Mouse (Mus musculus) cortical plate, adult 2 months (tissue): Measurements from ENCODE around the gene Dffa. TPM values are rescaled to one million over a fixed set of nuclear protein-coding genes. Genes with fewer than 3 reads are reported as not detected.
A peak's percentile ranks its signal among the peaks of the same experiment; 100 is the strongest.

ENCODE experiments used
- H3K27ac ChIP-seq: fragments of 200-500 bp; 2 replicates; pipeline ENCODE4 v1.5.1; 2012; ENCODE audit warnings: low read length, control low read depth, inconsistent platforms; ENCODE audit not compliant: insufficient read depth
- H3K4me1 ChIP-seq: fragments of 200-500 bp; 2 replicates; pipeline ENCODE4 v1.6.1; 2011; ENCODE audit warnings: low read length; ENCODE audit not compliant: control insufficient read depth, insufficient read depth
- H3K4me3 ChIP-seq: fragments of 200-500 bp; 2 replicates; pipeline ENCODE4 v1.5.1; 2011; ENCODE audit warnings: mild to moderate bottlenecking, low read length, control low read depth; ENCODE audit not compliant: insufficient read depth
- CTCF ChIP-seq: fragments of 200-500 bp; IDR thresholded peaks from 2 replicates; pipeline ENCODE4 v1.5.1; 2011; ENCODE audit warnings: mild to moderate bottlenecking, control low read depth, low read length; ENCODE audit not compliant: insufficient read depth; ENCODE audit errors: extremely low read depth
- POLR2A ChIP-seq: fragments of 200-500 bp; IDR thresholded peaks from 2 replicates; pipeline ENCODE4 v1.6.1; 2011; ENCODE audit warnings: mild to moderate bottlenecking, low read length, control low read depth; ENCODE audit not compliant: insufficient read depth; ENCODE audit errors: extremely low read depth
- polyA plus RNA-seq: library from polyadenylated mRNA; depleted of rRNA; stranded (reverse); fragments of >200 nt; gene quantifications from 2 replicates; pipeline ENCODE4 v1.2.3, GENCODE M21; 2012

The Dffa gene
- polyA plus RNA-seq, 1 experiment = 52.8 TPM

DNA sequence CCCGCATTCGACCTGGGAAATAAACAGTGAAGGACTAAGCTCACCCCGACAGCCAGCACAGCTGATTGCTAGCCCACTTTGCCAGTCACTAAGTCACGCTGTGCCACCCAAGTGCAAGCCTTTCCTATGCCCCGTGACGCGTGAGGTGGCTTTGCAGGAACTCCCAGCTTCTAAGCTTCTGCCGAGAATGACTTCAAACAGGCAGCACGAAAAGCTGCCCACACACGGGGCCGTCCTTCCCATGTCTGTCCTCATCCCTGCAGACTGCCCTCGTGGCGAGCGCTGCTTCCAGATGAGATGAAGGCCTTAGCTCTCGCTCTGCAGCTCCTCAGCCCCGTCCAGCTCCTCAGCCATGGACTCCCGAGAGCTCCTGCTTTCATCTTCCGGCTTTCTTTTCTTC, 24.5 kb downstream of the Dffa start:
- TF ChIP-seq POLR2A = no peak
- no peak for TF ChIP-seq CTCF
- no peak overlapping the region for H3K27ac ChIP-seq
- no peak overlapping the region for H3K4me3 ChIP-seq
- H3K4me1 ChIP-seq = peaks cover 2% of the 10 kb centered on the region

DNA sequence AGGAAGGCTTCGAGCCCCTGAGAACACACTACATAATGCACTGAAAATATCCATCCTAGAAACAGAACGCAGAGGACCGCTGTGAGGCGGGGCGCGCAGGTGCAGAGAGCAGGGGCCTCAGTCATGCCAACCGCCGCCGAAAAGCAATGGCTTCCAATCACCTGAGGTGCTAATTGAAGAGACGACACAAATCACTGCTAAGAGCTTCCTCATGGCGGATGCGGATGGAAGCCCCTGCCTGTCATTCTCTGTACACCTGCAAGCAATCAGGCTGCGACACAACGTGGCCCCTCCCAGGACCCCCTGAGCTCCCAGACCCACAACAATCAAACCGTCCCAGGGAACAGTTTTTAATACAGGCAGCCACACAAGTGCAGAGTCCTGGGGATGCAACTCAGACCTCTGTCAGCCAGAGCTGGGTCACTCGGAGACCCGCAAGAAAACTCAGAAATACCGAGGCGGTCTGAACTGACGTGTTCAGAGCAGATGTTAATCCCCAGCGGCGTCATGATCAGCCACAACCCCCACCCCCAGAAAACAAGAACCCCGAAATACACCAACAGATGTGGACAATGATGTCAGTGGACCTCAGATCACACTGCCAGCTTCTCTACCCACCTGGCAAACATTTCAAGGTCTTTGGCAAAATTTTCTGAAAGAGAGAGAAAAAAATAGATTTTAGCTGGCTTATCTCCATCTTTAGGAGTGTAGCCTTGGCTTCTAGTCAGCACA, 27.2 kb downstream of the Dffa start:
- TF ChIP-seq POLR2A (no peak), CTCF (no peak)
- H3K4me3 ChIP-seq = no peak overlapping the region
- H3K4me1 ChIP-seq = peaks cover 2% of the 10 kb centered on the region
- H3K27ac ChIP-seq = no peak overlapping the region

DNA sequence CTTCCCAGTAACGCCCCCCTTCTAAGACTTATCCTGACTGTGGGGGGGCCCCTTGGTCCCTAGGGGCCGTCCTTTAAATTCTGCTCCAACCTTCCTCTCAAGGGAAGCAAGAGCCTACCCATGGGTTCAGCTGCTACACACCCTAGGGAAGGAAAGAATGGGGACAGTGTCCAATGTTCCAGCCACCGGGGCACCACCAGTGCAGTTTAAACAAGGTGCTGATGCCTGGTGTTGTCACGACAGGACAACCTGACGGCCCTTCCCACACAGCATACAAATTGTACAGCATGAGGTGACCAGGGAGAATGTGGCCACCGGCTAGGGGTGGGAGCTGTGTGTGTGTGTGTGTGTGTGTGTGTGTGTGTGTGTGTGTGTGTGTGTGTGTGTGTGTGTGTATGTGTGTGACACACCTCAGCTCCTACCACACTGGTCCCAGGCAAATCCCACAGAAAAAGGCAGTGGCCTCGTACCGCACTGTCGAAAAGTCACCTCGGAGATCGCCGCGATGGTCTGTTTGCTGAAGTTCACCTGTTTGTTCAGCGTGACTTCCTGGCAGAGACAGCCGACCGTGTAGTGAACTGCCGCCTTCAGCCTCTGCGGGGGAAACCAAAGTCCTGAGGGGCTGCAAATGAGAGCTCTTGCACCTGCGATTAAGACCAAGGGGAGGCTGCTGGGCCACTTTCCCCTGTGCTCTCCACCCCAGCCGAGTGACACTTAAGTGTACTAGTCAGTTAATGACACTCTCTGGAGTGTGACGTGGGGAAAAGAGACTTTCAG, 28.0 kb downstream of the Dffa start:
- no peak for TF ChIP-seq CTCF
- no peak for TF ChIP-seq POLR2A
- Histone ChIP-seq H3K4me1 (peaks cover 4% of the 10 kb centered on the region), H3K27ac (no peak overlapping the region), H3K4me3 (no peak overlapping the region)

DNA sequence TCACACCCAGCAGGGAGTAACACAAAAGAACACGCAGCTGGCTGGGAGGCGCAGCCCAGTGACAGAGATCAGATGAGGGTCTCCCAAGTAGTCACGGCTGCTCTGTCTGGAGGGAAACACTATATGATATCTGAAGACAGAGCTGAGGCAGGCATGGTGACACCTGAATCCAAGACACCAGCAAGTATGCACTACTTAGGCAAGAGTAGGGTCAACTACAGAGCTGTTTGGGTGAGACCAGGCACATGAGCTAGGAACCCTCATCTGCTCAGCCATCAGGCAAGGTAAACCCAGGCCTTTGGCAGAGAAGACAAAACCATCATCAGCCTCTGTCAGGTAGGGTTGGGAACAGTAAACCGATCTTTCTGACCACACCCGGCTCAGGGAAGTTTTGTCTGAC, 29.4 kb downstream of the Dffa start:
- TF ChIP-seq POLR2A = no peak
- no peak for TF ChIP-seq CTCF
- Histone ChIP-seq H3K4me3 (no peak overlapping the region), H3K27ac (no peak overlapping the region), H3K4me1 (0 out of 2 replicates have a peak, but pooled peaks cover 2% of the 10 kb centered on the region)

DNA sequence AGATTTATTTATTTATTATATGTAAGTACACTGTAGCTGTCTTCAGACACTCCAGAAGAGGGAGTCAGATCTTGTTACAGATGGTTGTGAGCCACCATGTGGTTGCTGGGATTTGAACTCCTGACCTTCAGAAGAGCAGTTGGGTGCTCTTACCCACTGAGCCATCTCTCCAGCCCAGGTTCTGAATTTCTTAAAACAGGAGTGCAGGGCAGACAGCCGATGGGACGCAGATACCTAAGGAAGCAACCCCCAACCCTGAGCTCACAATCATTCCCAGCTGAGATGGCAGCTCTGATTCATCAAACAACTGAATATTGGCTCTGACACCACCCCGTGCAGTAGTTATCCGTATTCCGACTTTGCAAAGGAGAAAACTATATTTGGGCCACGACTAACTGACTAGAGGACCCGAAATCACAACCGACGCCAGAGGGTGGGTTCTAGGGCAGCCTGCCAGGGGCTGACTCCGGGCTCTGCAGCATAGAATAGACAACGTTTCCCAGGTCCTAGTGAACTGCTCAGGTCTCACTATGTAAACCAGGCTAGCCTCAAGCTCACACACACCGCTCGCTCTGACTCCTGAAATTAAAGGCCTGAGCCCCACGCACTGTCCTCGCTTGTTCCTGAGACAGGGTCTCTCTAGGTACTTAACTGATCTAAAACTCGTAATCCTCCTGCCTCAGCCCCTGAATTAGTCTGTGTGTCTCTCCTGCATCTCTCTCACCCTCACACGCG, 32.3 kb downstream of the Dffa start:
- H3K27ac ChIP-seq = no peak overlapping the region
- H3K4me1 ChIP-seq = 0 out of 2 replicates have a peak, but pooled peaks cover 2% of the 10 kb centered on the region
- TF ChIP-seq POLR2A (no peak), CTCF (no peak)
- H3K4me3 ChIP-seq = peak overlapping the region; percentile 71; the same call in 1 of the 2 replicates

DNA sequence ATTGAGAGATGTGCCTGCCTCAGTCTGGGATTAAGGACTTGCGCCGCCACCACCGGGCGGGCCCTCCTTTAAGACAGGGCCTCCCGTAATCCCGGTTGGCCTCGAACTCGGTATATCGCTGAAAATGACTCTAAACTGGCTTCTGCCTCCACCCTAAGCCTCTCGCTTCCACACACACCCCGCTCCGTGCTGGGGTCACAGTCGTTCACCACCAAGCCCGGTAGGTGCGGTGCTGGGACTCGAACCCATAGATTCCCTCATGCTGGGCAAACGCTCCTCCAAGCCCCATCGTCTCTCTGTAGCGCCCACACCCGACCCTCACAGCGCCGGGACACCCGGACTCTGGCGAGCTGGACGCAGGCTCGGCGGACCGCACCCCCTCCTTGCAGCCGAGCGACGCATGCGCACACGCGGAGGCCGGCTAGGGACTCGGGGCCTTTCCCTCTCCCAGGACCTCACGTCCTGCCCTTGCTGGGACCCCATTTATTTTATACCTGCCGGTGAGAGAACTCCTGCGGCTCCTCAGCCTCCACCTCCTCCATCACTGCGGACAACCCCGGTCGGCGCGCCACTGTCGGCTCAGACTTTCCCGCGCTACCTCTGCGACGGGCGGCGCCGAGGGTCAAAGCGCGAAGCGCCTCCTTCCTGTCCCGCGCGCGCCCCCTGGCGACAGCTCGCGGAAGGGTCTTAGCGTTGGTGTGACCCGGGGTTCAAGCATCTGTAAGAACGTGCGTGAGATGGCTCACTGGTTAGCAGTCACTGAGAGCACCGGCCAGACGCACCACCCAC, 33.2 kb downstream of the Dffa start, which contains the start of gene Cenps:
Cenps (minus strand) TSS at position 648 of the 789 bp plus-strand sequence.
- H3K4me3 ChIP-seq = peak within 1 kb of the TSS; percentile 71
- 0 out of 2 replicates have a peak, but pooled peaks cover 2% of the 10 kb centered on the region for H3K4me1 ChIP-seq
- no peak within 1 kb of the TSS for H3K27ac ChIP-seq
- TF ChIP-seq POLR2A = no peak
- peak; percentile 69 for TF ChIP-seq CTCF

GRCm38 (mm10) chr4:149138515-149138914, 34.6 kb downstream of the Dffa start:
- Histone ChIP-seq H3K4me1 (0 out of 2 replicates have a peak, but pooled peaks cover 2% of the 10 kb centered on the region), H3K27ac (no peak overlapping the region), H3K4me3 (no peak overlapping the region)
- TF ChIP-seq POLR2A (no peak), CTCF (no peak)

DNA sequence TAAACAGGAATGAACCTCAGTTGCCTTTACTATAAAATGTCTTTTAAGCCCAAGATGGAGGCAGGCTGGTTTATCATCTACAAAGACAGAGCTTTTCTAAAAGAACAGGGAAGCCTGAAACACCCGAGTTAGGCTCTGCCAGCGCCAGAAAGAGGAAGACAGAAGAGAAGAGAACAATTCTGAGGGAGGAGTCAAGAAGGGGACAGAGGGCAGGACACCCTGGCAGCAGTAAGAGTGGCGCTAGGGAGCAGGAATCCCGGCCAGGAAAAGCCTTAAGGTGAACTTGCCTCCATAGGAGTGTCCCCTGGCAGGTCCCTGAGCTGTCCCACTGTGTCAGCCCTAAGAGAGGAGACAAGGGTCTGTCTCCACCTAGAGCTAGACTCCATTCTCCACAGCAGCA, 39.6 kb downstream of the Dffa start:
- TF ChIP-seq CTCF (no peak), POLR2A (no peak)
- H3K4me3 ChIP-seq = no peak overlapping the region
- no peaks in the 10 kb centered on the region for H3K4me1 ChIP-seq
- no peak overlapping the region for H3K27ac ChIP-seq

DNA sequence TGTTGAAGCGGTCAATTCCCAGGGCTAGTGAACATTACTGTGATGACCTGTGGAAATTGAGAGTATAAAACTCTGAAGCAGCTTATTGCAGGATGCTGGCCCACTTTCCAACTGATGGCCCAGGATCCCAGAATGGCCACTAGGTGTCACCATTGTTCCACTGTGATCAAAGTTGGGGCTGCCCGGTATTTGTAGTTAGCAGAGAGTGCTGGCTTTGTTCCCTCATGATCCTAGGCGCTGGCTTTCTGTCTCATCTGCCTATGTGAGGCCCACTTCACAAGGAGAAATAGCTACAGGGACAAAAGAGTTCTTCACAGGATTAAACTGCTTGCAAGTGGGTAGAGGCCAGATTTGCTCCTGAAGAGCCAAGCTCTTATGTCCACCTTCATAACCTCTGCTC, 40.5 kb downstream of the Dffa start:
- Histone ChIP-seq H3K4me3 (no peak overlapping the region), H3K27ac (no peak overlapping the region), H3K4me1 (no peaks in the 10 kb centered on the region)
- TF ChIP-seq CTCF = peak; percentile 97
- no peak for TF ChIP-seq POLR2A
